Mouse (Mus musculus) thymus, adult 2 months (tissue): ENCODE measurements around the gene Arl15.

Experiments
- CTCF ChIP-seq: fragments of 200-500 bp; IDR thresholded peaks from 2 replicates; pipeline ENCODE4 v1.5.1; 2012; ENCODE audit warnings: mild to moderate bottlenecking, control low read depth, low read length, moderate library complexity, borderline replicate concordance; ENCODE audit not compliant: control insufficient read depth, poor library complexity, insufficient read depth; ENCODE audit errors: extremely low read depth
- POLR2A ChIP-seq: fragments of 200-500 bp; IDR thresholded peaks from 2 replicates; pipeline ENCODE4 v1.6.1; 2012; ENCODE audit warnings: mild to moderate bottlenecking, low read length, control low read depth, moderate library complexity; ENCODE audit not compliant: control insufficient read depth, poor library complexity, insufficient read depth; ENCODE audit errors: extremely low read depth

- TF ChIP-seq CTCF (peak; percentile 19; the same call in 1 of the 2 replicates), POLR2A (no peak)
Observed at GRCm38 (mm10) chr13:113794705-113795655, 675 bp downstream of the Arl15 start.
